Mouse (Mus musculus): ENCODE results near the gene Pbx3.

DNA sequence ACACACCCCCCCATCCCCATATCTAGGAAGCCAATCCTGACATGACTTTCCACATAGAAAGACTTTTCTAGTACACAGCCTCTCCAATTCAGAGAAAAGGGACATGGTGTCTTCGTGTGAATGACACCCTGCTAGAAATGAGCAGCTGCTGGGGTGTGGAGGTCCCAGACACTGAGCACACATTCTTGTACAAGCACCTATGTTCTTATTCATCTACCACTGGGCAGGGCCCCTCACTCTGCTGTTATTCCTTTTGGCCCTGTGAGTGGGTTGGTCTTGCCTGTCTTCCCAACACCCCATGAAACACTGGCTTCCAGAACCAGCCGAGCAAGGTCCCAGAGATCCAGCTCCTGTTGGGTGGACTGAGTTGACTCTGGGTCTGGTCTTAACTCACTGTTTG, 203.3 kb downstream of the Pbx3 start:
- TF ChIP-seq CTCF (IDR thresholded peaks at IDR 0.05; ENCODE audit: borderline replicate concordance, extremely low read depth, insufficient read depth, insufficient read length) (no peak), POLR2A (IDR thresholded peaks at IDR 0.05; ENCODE audit: borderline replicate concordance, extremely low read depth, insufficient read depth, insufficient read length, poor library complexity, severe bottlenecking) (no peak)

All from brain, embryonic 14.5 days (tissue).